Mouse (Mus musculus): Measurements from ENCODE around the gene Fam78b. TPM values are rescaled to one million over a fixed set of nuclear protein-coding genes. Genes with fewer than 3 reads are reported as not detected.

Fam78b gene
- polyA plus RNA-seq, 1 experiment: 2.9 TPM

GRCm38 (mm10) chr1:167102566-167102965 is 101.3 kb downstream of the Fam78b start:
- no peak for DNase-seq
- WGBS: 63% methylated on average over 9 of the region's 9 CpGs
- Histone ChIP-seq H3K4me1 (ENCODE audit: control insufficient read depth, insufficient read depth, low read length) (no peaks in the 10 kb centered on the region), H3K4me3 (replicated peaks; ENCODE audit: extremely low read depth, low read depth, low read length) (no peak overlapping the region)
- TF ChIP-seq POLR2A (IDR thresholded peaks at IDR 0.05; ENCODE audit: borderline replicate concordance, extremely low read depth, low read depth, low read length) (no peak), CTCF (IDR thresholded peaks at IDR 0.05; ENCODE audit: insufficient read depth, low read length) (no peak)

GRCm38 (mm10) chr1:167104956-167105626 is 103.9 kb downstream of the Fam78b start:
- TF ChIP-seq POLR2A (IDR thresholded peaks at IDR 0.05; ENCODE audit: borderline replicate concordance, extremely low read depth, low read depth, low read length): no peak
- WGBS: 56% methylated on average over 5 of the region's 5 CpGs
- DNase-seq: no peak
- no peaks in the 10 kb centered on the region for H3K4me1 ChIP-seq (ENCODE audit: control insufficient read depth, insufficient read depth, low read length)
- H3K4me3 ChIP-seq (replicated peaks; ENCODE audit: extremely low read depth, low read depth, low read length): no peak overlapping the region

GRCm38 (mm10) chr1:167105916-167106315 is 104.7 kb downstream of the Fam78b start:
- DNase-seq: no peak
- 69% methylated on average over 4 of the region's 4 CpGs for WGBS
- no peak overlapping the region for H3K4me3 ChIP-seq (replicated peaks; ENCODE audit: extremely low read depth, low read depth, low read length)
- no peaks in the 10 kb centered on the region for H3K4me1 ChIP-seq (ENCODE audit: control insufficient read depth, insufficient read depth, low read length)
- no peak for TF ChIP-seq CTCF (IDR thresholded peaks at IDR 0.05; ENCODE audit: insufficient read depth, low read length)
- no peak for TF ChIP-seq POLR2A (IDR thresholded peaks at IDR 0.05; ENCODE audit: borderline replicate concordance, extremely low read depth, low read depth, low read length)

DNA sequence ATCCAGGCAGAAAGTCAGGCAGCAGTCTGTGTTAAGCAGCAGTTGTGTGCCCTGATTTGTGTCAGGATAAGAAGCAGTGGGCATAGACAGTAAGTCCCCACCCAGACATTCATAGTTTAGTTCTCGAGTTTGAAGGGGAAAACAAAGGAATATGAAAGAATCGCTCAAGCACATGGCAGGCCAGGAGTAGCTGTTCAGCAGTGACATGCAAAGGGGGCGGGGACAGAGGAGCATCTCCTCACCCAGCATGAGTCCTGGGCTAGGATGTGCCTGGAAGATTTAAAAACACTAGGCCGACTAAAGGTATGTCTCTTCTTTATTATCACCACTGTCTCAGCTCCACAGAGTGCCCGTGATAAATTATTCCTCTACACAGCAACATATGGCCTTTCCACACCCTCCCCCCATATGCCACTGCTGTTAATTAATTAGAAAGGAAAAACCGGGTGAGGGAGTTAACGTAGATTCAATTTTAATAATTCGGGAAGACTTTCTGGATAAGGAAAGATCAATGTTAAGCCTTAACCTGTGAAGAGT is 107.8 kb downstream of the Fam78b start:
- no peak overlapping the region for H3K4me3 ChIP-seq (replicated peaks; ENCODE audit: extremely low read depth, low read depth, low read length)
- DNase-seq: no peak
- H3K4me1 ChIP-seq (ENCODE audit: control insufficient read depth, insufficient read depth, low read length): no peaks in the 10 kb centered on the region
- TF ChIP-seq CTCF (IDR thresholded peaks at IDR 0.05; ENCODE audit: insufficient read depth, low read length) (no peak), POLR2A (IDR thresholded peaks at IDR 0.05; ENCODE audit: borderline replicate concordance, extremely low read depth, low read depth, low read length) (no peak)
- 79% methylated on average over 8 of the region's 8 CpGs for WGBS

DNA sequence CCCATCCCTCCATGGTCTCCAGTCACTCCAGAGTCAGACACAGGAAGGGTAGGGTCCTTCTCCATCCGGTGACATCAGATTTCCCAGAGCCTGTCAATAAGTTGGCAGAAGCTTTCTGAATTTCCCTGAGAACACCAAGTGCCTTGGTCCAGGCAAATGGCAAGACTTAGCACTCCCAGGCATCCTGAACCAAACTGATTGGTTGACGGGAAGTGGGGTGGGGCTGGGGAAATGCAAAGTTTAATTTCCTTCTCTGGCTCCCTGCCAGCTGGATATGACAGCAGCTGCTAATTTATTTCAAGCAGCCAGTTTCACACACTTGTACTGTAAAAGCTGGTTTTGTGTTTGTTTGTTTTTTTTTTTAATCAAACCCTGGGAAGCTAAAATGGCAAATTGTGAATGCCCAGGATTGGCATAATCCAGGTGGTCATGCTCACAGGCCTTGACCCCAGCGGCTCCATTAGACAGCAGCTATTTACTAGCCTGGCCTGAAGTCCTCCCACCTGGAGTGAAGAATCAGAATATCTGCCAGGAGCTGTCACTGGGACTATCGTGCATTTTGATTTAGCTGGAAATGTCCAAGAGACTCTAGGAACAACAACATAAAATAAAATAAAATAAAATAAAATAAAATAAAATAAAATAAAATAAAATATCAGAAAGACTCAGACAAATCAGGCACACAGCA is 113.3 kb downstream of the Fam78b start:
- H3K4me3 ChIP-seq (replicated peaks; ENCODE audit: extremely low read depth, low read depth, low read length): no peak overlapping the region
- H3K4me1 ChIP-seq (ENCODE audit: control insufficient read depth, insufficient read depth, low read length): no peaks in the 10 kb centered on the region
- no peak for DNase-seq
- WGBS: 38% methylated on average over 4 of the region's 4 CpGs
- TF ChIP-seq CTCF (IDR thresholded peaks at IDR 0.05; ENCODE audit: insufficient read depth, low read length) (no peak), POLR2A (IDR thresholded peaks at IDR 0.05; ENCODE audit: borderline replicate concordance, extremely low read depth, low read depth, low read length) (no peak)

- TF ChIP-seq POLR2A (IDR thresholded peaks at IDR 0.05; ENCODE audit: borderline replicate concordance, extremely low read depth, low read depth, low read length) (no peak), CTCF (IDR thresholded peaks at IDR 0.05; ENCODE audit: insufficient read depth, low read length) (no peak)
- 27% methylated on average over 4 of the region's 4 CpGs for WGBS
Measured at GRCm38 (mm10) chr1:167115121-167115520, 113.9 kb downstream of the Fam78b start.

GRCm38 (mm10) chr1:167116733-167117132 is 115.5 kb downstream of the Fam78b start:
- Histone ChIP-seq H3K4me1 (ENCODE audit: control insufficient read depth, insufficient read depth, low read length) (no peaks in the 10 kb centered on the region), H3K4me3 (replicated peaks; ENCODE audit: extremely low read depth, low read depth, low read length) (no peak overlapping the region)
- no peak for DNase-seq
- 64% methylated on average over 3 of the region's 3 CpGs for WGBS
- TF ChIP-seq CTCF (IDR thresholded peaks at IDR 0.05; ENCODE audit: insufficient read depth, low read length) (no peak), POLR2A (IDR thresholded peaks at IDR 0.05; ENCODE audit: borderline replicate concordance, extremely low read depth, low read depth, low read length) (no peak)

More at GRCm38 (mm10) chr1:167115121-167115520, 113.9 kb downstream of the Fam78b start:
- Histone ChIP-seq H3K4me1 (ENCODE audit: control insufficient read depth, insufficient read depth, low read length) (no peaks in the 10 kb centered on the region), H3K4me3 (replicated peaks; ENCODE audit: extremely low read depth, low read depth, low read length) (no peak overlapping the region)
- DNase-seq: no peak

- no peaks in the 10 kb centered on the region for H3K4me1 ChIP-seq (ENCODE audit: control insufficient read depth, insufficient read depth, low read length)
- DNase-seq: no peak
- no peak for TF ChIP-seq POLR2A (IDR thresholded peaks at IDR 0.05; ENCODE audit: borderline replicate concordance, extremely low read depth, low read depth, low read length)
- no peak for TF ChIP-seq CTCF (IDR thresholded peaks at IDR 0.05; ENCODE audit: insufficient read depth, low read length)
- no peak overlapping the region for H3K4me3 ChIP-seq (replicated peaks; ENCODE audit: extremely low read depth, low read depth, low read length)
- 75% methylated on average over 7 of the region's 7 CpGs for WGBS
Measured at GRCm38 (mm10) chr1:167118971-167119370, 117.8 kb downstream of the Fam78b start.

DNA sequence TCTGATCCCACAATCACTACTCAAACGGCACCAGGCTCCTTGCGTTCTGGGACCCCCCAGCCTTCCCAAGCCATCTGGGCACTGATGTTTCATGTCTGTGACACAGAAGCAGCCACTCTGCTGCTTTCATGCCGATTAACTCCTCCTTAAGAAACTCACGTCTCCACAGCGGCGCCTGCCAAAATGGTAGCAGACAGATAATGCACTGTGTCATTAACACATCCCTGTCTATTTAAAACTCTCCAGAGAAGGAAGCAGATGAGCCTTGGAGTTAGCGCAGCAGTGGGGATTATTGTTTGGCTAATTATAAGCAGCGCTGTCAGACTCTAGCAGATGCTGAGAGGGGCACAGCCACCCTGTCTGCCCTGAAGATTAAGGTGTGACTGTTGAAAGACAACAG is 118.2 kb downstream of the Fam78b start:
- WGBS: 71% methylated on average over 8 of the region's 8 CpGs
- no peak for DNase-seq
- TF ChIP-seq CTCF (IDR thresholded peaks at IDR 0.05; ENCODE audit: insufficient read depth, low read length) (no peak), POLR2A (IDR thresholded peaks at IDR 0.05; ENCODE audit: borderline replicate concordance, extremely low read depth, low read depth, low read length) (no peak)
- Histone ChIP-seq H3K4me1 (ENCODE audit: control insufficient read depth, insufficient read depth, low read length) (no peaks in the 10 kb centered on the region), H3K4me3 (replicated peaks; ENCODE audit: extremely low read depth, low read depth, low read length) (no peak overlapping the region)

- 83% methylated on average over 2 of the region's 2 CpGs for WGBS
- no peak for DNase-seq
- Histone ChIP-seq H3K4me3 (replicated peaks; ENCODE audit: extremely low read depth, low read depth, low read length) (no peak overlapping the region), H3K4me1 (ENCODE audit: control insufficient read depth, insufficient read depth, low read length) (no peaks in the 10 kb centered on the region)
- TF ChIP-seq POLR2A (IDR thresholded peaks at IDR 0.05; ENCODE audit: borderline replicate concordance, extremely low read depth, low read depth, low read length) (no peak), CTCF (IDR thresholded peaks at IDR 0.05; ENCODE audit: insufficient read depth, low read length) (no peak)
Measured at GRCm38 (mm10) chr1:167122436-167122835, 121.2 kb downstream of the Fam78b start.

Data from lung, adult 2 months (tissue).